ENCODE assay signal across 8 mouse cellular contexts in the genomic region with DNA sequence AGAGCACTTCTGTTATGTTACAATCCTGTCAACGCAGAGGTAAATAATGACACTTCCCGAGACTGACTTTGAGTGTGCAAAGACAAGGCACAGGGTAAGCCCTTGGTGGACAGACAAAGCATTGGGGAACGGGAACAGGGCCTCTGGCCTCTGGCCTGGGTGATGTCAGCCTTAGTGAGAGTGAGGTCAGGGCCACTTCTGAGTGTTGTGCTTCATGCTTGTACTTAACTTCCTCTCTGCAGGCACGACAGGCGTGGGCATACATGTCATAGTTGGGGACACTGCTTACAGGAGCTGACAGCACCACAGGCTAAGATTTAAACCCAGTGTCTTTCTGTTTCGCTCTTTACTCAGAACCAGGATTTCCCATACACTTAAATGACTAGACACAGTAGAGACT. TPM values are rescaled to one million over a fixed set of nuclear protein-coding genes. Genes with fewer than 3 reads are reported as not detected.
DNase-seq lines count a peak whose midpoint lies in the region; ATAC-seq lines count a peak whose summit lies in the region.

No protein-coding gene starts in this region.

- WGBS in heart, embryonic 13.5 days: 28% methylated on average over 6 of the region's 6 CpGs
- WGBS in neural tube, embryonic 15.5 days: 24% methylated on average over 6 of the region's 6 CpGs

- DNase-seq in CD4-positive helper T cell, adult 2 months (ENCODE audit: low read depth, low spot score): peak; percentile 41
- DNase-seq in adipocyte (ENCODE audit: low spot score): peak; percentile 42
- peak; percentile 60 to 74 for DNase-seq in lung, adult 18-20 months
- no peak for DNase-seq in frontal cortex, adult 2 months (ENCODE audit: extremely low spot score in 1 of 2, low spot score in 1 of 2)
- DNase-seq in Muller cell, postnatal 12 days (ENCODE audit: inconsistent ontology term): no peak

- peak overlapping the region; percentile 70 for H3K9ac ChIP-seq in heart, embryonic 13.5 days
- H3K9ac ChIP-seq in neural tube, embryonic 15.5 days (replicated peaks): no peak overlapping the region

- peaks cover 96% of the 10 kb centered on the region for H3K4me1 ChIP-seq in heart, embryonic 13.5 days
- peaks cover 96% of the 10 kb centered on the region for H3K4me1 ChIP-seq in neural tube, embryonic 15.5 days

- peak overlapping the region; percentile 52 for H3K4me2 ChIP-seq in heart, embryonic 13.5 days
- H3K4me2 ChIP-seq in neural tube, embryonic 15.5 days: peak overlapping the region; percentile 29; the same call in 1 of the 2 replicates

- peak overlapping the region; percentile 92 for H3K27ac ChIP-seq in heart, embryonic 13.5 days (replicated peaks)
- H3K27ac ChIP-seq in neural tube, embryonic 15.5 days (replicated peaks): peak overlapping the region; percentile 81

- H3K9me3 ChIP-seq in heart, embryonic 13.5 days: no peaks in the 10 kb centered on the region
- no peaks in the 10 kb centered on the region for H3K9me3 ChIP-seq in neural tube, embryonic 15.5 days (replicated peaks)

- H3K27me3 ChIP-seq in heart, embryonic 13.5 days (replicated peaks): no peaks in the 10 kb centered on the region
- no peaks in the 10 kb centered on the region for H3K27me3 ChIP-seq in neural tube, embryonic 15.5 days (replicated peaks)

- H3K4me3 ChIP-seq in heart, embryonic 13.5 days: no peak overlapping the region; the same call in 1 of the 2 replicates
- H3K4me3 ChIP-seq in neural tube, embryonic 15.5 days (replicated peaks): no peak overlapping the region

- no peak for ATAC-seq in heart, embryonic 13.5 days (ENCODE audit: extremely low read depth, insufficient number of reproducible peaks, low FRiP score, low TSS enrichment)
- no peak for ATAC-seq in neural tube, embryonic 15.5 days (ENCODE audit: low FRiP score)
- no peak for ATAC-seq in frontal cortex, adult (ENCODE audit: low TSS enrichment)

- H3K36me3 ChIP-seq in heart, embryonic 13.5 days: peaks cover 21% of the 10 kb centered on the region
- 0 out of 2 replicates have a peak, but pooled peaks cover 8% of the 10 kb centered on the region for H3K36me3 ChIP-seq in neural tube, embryonic 15.5 days

RNA-seq across cellular contexts. Expression of gene A3galt2, which starts 21.7 kb away (rescaled TPM):
- 0.09 TPM in 2 replicates for polyA plus RNA-seq in heart, embryonic 13.5 days (2015; fragmentation: Nextera tagmentation; extraction: Ambion mirVana)
- 0.34 and 0.41 TPM in 2 replicates for polyA plus RNA-seq in neural tube, embryonic 15.5 days (2015; fragmentation: Nextera tagmentation; extraction: Ambion mirVana)
- polyA plus RNA-seq in frontal cortex, adult 2 months (2012; rRNA removed): 0.90 and 1.0 TPM in 2 replicates

Comparison
In these comparisons a context has a peak if more than half of its experiments do, and no peak if none do; other contexts are left out.
1. DNase-seq: peak in CD4-positive helper T cell, adult 2 months (single experiment), adipocyte (single experiment) and lung, adult 18-20 months (2 of 2); none in frontal cortex, adult 2 months (0 of 2) and Muller cell, postnatal 12 days (single experiment).